ENCODE assay signal across 8 mouse cellular contexts in the genomic region with DNA sequence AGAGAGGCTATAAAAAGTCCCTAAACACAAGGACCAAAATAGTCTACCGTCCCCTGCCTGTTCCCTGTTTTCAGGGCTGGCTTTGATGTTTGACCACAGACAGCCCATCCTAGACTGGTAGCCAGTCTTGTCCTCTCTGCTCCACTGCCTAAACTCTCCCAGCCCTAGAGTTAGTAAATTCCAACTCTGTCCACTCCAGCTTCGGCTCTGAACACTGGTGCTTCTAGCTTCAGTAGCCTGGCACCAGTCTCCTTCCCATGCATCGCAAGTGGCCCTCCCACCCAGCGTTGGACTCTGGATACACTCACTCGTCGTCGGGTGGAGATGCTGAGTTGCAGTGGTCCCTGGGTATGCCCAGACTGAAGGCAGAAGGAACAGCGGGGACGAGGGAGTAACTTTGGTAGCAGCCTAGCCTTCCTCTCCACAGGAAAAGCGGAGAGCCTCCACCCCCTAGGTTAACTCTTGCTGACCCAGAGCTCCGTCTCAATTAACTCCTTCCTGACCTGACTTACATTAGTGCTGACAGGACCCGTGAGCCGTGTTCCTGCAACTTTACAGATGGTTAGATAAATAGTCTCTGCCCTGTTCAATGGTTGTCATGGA. TPM values are rescaled to one million over a fixed set of nuclear protein-coding genes. Genes with fewer than 3 reads are reported as not detected.
DNase-seq lines count a peak whose midpoint lies in the region; ATAC-seq and TF ChIP-seq lines count a peak whose summit lies in the region.

A gene (minus strand): TSS at position 385 of the 603 bp plus-strand sequence.

- H3K9ac ChIP-seq in ES-E14 (ENCODE audit: insufficient read depth, low read depth, low read length, poor library complexity, severe bottlenecking): peak within 1 kb of the TSS; percentile 49
- H3K9ac ChIP-seq in hindbrain, embryonic 11.5 days (ENCODE audit: low read depth, low read length): no peak within 1 kb of the TSS
- no peak within 1 kb of the TSS for H3K9ac ChIP-seq in liver, embryonic 15.5 days
- no peak within 1 kb of the TSS; the same call in 1 of the 2 replicates for H3K9ac ChIP-seq in stomach, embryonic 15.5 days

- WGBS in embryonic facial prominence, embryonic 10.5 days: under 1% methylated on average over 13 of the region's 13 CpGs
- under 1% methylated on average over 13 of the region's 13 CpGs for WGBS in hindbrain, embryonic 11.5 days
- WGBS in liver, embryonic 15.5 days (ENCODE audit: insufficient replicate concordance): 4% methylated on average over 13 of the region's 13 CpGs
- WGBS in stomach, embryonic 15.5 days: 3% methylated on average over 13 of the region's 13 CpGs

- H3K4me2 ChIP-seq in hindbrain, embryonic 11.5 days (replicated peaks; ENCODE audit: low read depth, low read length): peak within 1 kb of the TSS; percentile 27
- H3K4me2 ChIP-seq in liver, embryonic 15.5 days: peak within 1 kb of the TSS; percentile 67
- H3K4me2 ChIP-seq in stomach, embryonic 15.5 days: peak within 1 kb of the TSS; percentile 43

- no peaks in the 10 kb centered on the region for H3K9me3 ChIP-seq in ES-E14 (ENCODE audit: control insufficient read depth, insufficient read depth, low read depth, low read length)
- H3K9me3 ChIP-seq in embryonic facial prominence, embryonic 10.5 days: no peaks in the 10 kb centered on the region
- H3K9me3 ChIP-seq in hindbrain, embryonic 11.5 days (ENCODE audit: control insufficient read depth, low read length): no peaks in the 10 kb centered on the region
- H3K9me3 ChIP-seq in liver, embryonic 15.5 days (replicated peaks): no peaks in the 10 kb centered on the region
- H3K9me3 ChIP-seq in stomach, embryonic 15.5 days: no peaks in the 10 kb centered on the region

- H3K4me3 ChIP-seq in ES-E14 (ENCODE audit: insufficient read depth in 1 of 2, low read depth in 1 of 2, low read length in 2 of 2, poor library complexity in 1 of 2, severe bottlenecking in 1 of 2): peak within 1 kb of the TSS in 1 of 2 experiments; percentile 57; a peak in 3 of 4 replicates
- H3K4me3 ChIP-seq in embryonic facial prominence, embryonic 10.5 days: peak within 1 kb of the TSS; percentile 63
- H3K4me3 ChIP-seq in hindbrain, embryonic 11.5 days (ENCODE audit: low read depth, low read length): peak within 1 kb of the TSS; percentile 19
- H3K4me3 ChIP-seq in liver, embryonic 15.5 days (replicated peaks): peak within 1 kb of the TSS; percentile 22
- peak within 1 kb of the TSS; percentile 47 for H3K4me3 ChIP-seq in stomach, embryonic 15.5 days (replicated peaks)

- ATAC-seq in hindbrain, embryonic 11.5 days (ENCODE audit: low FRiP score): no peak
- no peak for ATAC-seq in liver, embryonic 15.5 days (ENCODE audit: insufficient read depth)
- no peak for ATAC-seq in stomach, embryonic 15.5 days (ENCODE audit: insufficient read depth, low FRiP score, low read depth)

- peaks cover 12 to 44% of the 10 kb centered on the region in 2 experiments for H3K4me1 ChIP-seq in ES-E14 (ENCODE audit: control insufficient read depth in 2 of 2, insufficient read depth in 2 of 2, low read length in 2 of 2, poor library complexity in 1 of 2)
- H3K4me1 ChIP-seq in embryonic facial prominence, embryonic 10.5 days: peaks cover 98% of the 10 kb centered on the region
- H3K4me1 ChIP-seq in hindbrain, embryonic 11.5 days (replicated peaks; ENCODE audit: control insufficient read depth, insufficient read depth, low read length): peaks cover 35% of the 10 kb centered on the region
- peaks cover 48% of the 10 kb centered on the region for H3K4me1 ChIP-seq in liver, embryonic 15.5 days (replicated peaks)
- peaks cover 51% of the 10 kb centered on the region for H3K4me1 ChIP-seq in stomach, embryonic 15.5 days

- no peaks in the 10 kb centered on the region for H3K36me3 ChIP-seq in ES-E14 (ENCODE audit: control insufficient read depth, insufficient read depth, low read length, poor library complexity, severe bottlenecking)
- H3K36me3 ChIP-seq in embryonic facial prominence, embryonic 10.5 days (replicated peaks): no peaks in the 10 kb centered on the region
- no peaks in the 10 kb centered on the region for H3K36me3 ChIP-seq in hindbrain, embryonic 11.5 days (ENCODE audit: control insufficient read depth, insufficient read depth, low read length)
- no peaks in the 10 kb centered on the region for H3K36me3 ChIP-seq in liver, embryonic 15.5 days (replicated peaks)
- no peaks in the 10 kb centered on the region for H3K36me3 ChIP-seq in stomach, embryonic 15.5 days

- no peak for DNase-seq in ES-E14 (ENCODE audit: low read depth, low spot score)
- DNase-seq in embryonic facial prominence, embryonic 10.5 days (ENCODE audit: low spot score): peak; percentile 68
- DNase-seq in hindbrain, embryonic 11.5 days (ENCODE audit: low spot score): peak; percentile 62
- DNase-seq in ovary, adult 18-20 months (ENCODE audit: low spot score): no peak
- no peak for DNase-seq in frontal cortex, adult 2 months (ENCODE audit: extremely low spot score in 1 of 2, low spot score in 1 of 2)
- no peak for DNase-seq in left cerebral cortex, postnatal 10 days (ENCODE audit: extremely low spot score in 1 of 2, low spot score in 2 of 2)

- in situ Hi-C loops in ES-E14 (cut with MboI; ENCODE audit: low sequenced_read_pairs in 2 of 2, unreplicated experiment in 2 of 2): no loop called here

- intact Hi-C loops in left cerebral cortex, postnatal 10 days (cut with DNase I): loop anchor here (5.0 kb wide), 2 partner anchors 38 to 103 kb away; no protein-coding TSS in a partner anchor

- H3K27me3 ChIP-seq in embryonic facial prominence, embryonic 10.5 days (replicated peaks; ENCODE audit: low read depth, poor library complexity, severe bottlenecking): peaks cover 77% of the 10 kb centered on the region
- H3K27me3 ChIP-seq in hindbrain, embryonic 11.5 days (ENCODE audit: control insufficient read depth, insufficient read depth, low read length): peaks cover 45% of the 10 kb centered on the region
- peaks cover 88% of the 10 kb centered on the region for H3K27me3 ChIP-seq in liver, embryonic 15.5 days
- H3K27me3 ChIP-seq in stomach, embryonic 15.5 days (replicated peaks): peaks cover 40% of the 10 kb centered on the region

- H3K27ac ChIP-seq in ES-E14 (ENCODE audit: insufficient read depth, low read depth, low read length, poor library complexity, severe bottlenecking): no peak within 1 kb of the TSS
- H3K27ac ChIP-seq in embryonic facial prominence, embryonic 10.5 days (replicated peaks): peak within 1 kb of the TSS; percentile 83
- no peak within 1 kb of the TSS for H3K27ac ChIP-seq in hindbrain, embryonic 11.5 days (ENCODE audit: low read depth, low read length)
- no peak within 1 kb of the TSS for H3K27ac ChIP-seq in liver, embryonic 15.5 days (replicated peaks)
- 0 out of 2 replicates have a peak within 1 kb of the TSS, but pooled peaks have one; percentile 1 for H3K27ac ChIP-seq in stomach, embryonic 15.5 days

TF ChIP-seq in ES-E14, 5 proteins besides CTCF, POLR2A, EP300 and RAD21:
- TF ChIP-seq HCFC1 (IDR thresholded peaks at IDR 0.05; ENCODE audit: borderline replicate concordance, insufficient read depth, low read length) (no peak), ZC3H11A (IDR thresholded peaks at IDR 0.05; ENCODE audit: borderline replicate concordance, low read depth, low read length) (no peak), CHD2 (IDR thresholded peaks at IDR 0.05; ENCODE audit: low read depth, low read length) (no peak), MAFK (IDR thresholded peaks at IDR 0.05; ENCODE audit: insufficient read depth, low read depth, low read length) (no peak), ZNF384 (IDR thresholded peaks at IDR 0.05; ENCODE audit: low read depth, low read length) (no peak)

RNA-seq across cellular contexts. Expression of the gene that starts here (rescaled TPM):
- 1.6 and 2.2 TPM in 2 replicates for total RNA-seq in ES-E14 (2012; rRNA removed)
- 7.4 and 7.9 TPM in 2 replicates for polyA plus RNA-seq in embryonic facial prominence, embryonic 10.5 days (2016; fragmentation: Nextera tagmentation; extraction: Ambion mirVana)
- polyA plus RNA-seq in hindbrain, embryonic 11.5 days (2014; fragmentation: Nextera tagmentation; extraction: Ambion mirVana): 5.1 and 5.7 TPM in 2 replicates
- polyA plus RNA-seq in liver, embryonic 15.5 days (2015; fragmentation: Nextera tagmentation; extraction: Ambion mirVana): 0.46 and 1.0 TPM in 2 replicates
- polyA plus RNA-seq in stomach, embryonic 15.5 days (2015; fragmentation: Nextera tagmentation; extraction: Ambion mirVana): 4.2 and 5.2 TPM in 2 replicates
- 7.4 and 7.9 TPM in 2 replicates for polyA plus RNA-seq in frontal cortex, adult 2 months (2012; rRNA removed)
- total RNA-seq in left cerebral cortex, postnatal 10 days (2021): 1 to 10 TPM; 3.3 to 3.7 TPM

Comparison
In these comparisons a context has a peak if more than half of its experiments do, and no peak if none do; other contexts are left out.
1. DNase-seq: peak in embryonic facial prominence, embryonic 10.5 days (single experiment) and hindbrain, embryonic 11.5 days (single experiment); none in ES-E14 (single experiment), ovary, adult 18-20 months (single experiment), frontal cortex, adult 2 months (0 of 2) and left cerebral cortex, postnatal 10 days (0 of 2).
2. H3K27ac ChIP-seq: peak in embryonic facial prominence, embryonic 10.5 days (single experiment) and stomach, embryonic 15.5 days (single experiment); none in ES-E14 (single experiment), hindbrain, embryonic 11.5 days (single experiment) and liver, embryonic 15.5 days (single experiment).
3. Peak in every context shown above with its lines, with median percentiles within 50 percentile points of each other: H3K4me2 ChIP-seq.